Mouse (Mus musculus) ES-E14 (cell line): ENCODE results near the gene Tdrd3. TPM values are rescaled to one million over a fixed set of nuclear protein-coding genes. Genes with fewer than 3 reads are reported as not detected.
A peak's percentile ranks its signal among the peaks of the same experiment; 100 is the strongest.

Experiments
- DNase-seq: peaks from one replicate; pipeline ENCODE4 v3.0.0-alpha.2; 2013; ENCODE audit warnings: low read depth, low spot score
- H3K27ac ChIP-seq: 2 replicates; pipeline ENCODE4 v1.5.1; 2012; ENCODE audit warnings: low read depth, mild to moderate bottlenecking, low read length, moderate library complexity, mixed read lengths; ENCODE audit not compliant: poor library complexity, insufficient read depth, severe bottlenecking
- H3K36me3 ChIP-seq: 2 replicates; pipeline ENCODE4 v1.6.1; 2012; ENCODE audit warnings: mild to moderate bottlenecking, low read length, moderate library complexity, mixed read lengths; ENCODE audit not compliant: control insufficient read depth, poor library complexity, insufficient read depth, severe bottlenecking
- H3K4me1 ChIP-seq, 2 experiments: fragments of 150-350 bp in 1 of 2; sonication (generic) in 1 of 2; 2 replicates each; pipeline ENCODE4 v1.6.1; 2012; ENCODE audit warnings: low read length in 2 of 2, mild to moderate bottlenecking in 1 of 2, mixed read lengths in 1 of 2; ENCODE audit not compliant: control insufficient read depth in 2 of 2, insufficient read depth in 2 of 2, poor library complexity in 1 of 2
- H3K4me3 ChIP-seq, 2 experiments: fragments of 150-350 bp in 1 of 2; sonication (generic) in 1 of 2; 2 replicates each; pipeline ENCODE4 v1.5.1; 2012; ENCODE audit warnings: low read length in 2 of 2, low read depth in 1 of 2, mild to moderate bottlenecking in 1 of 2, mixed read lengths in 1 of 2; ENCODE audit not compliant: insufficient read depth in 1 of 2, poor library complexity in 1 of 2, severe bottlenecking in 1 of 2
- H3K9ac ChIP-seq: 2 replicates; pipeline ENCODE4 v1.6.1; 2012; ENCODE audit warnings: low read depth, mild to moderate bottlenecking, low read length, mixed read lengths; ENCODE audit not compliant: poor library complexity, insufficient read depth, severe bottlenecking
- H3K9me3 ChIP-seq: fragments of 150-350 bp; sonication (generic); 2 replicates; pipeline ENCODE4 v1.6.1; 2012; ENCODE audit warnings: low read depth, mild to moderate bottlenecking, low read length; ENCODE audit not compliant: control insufficient read depth, insufficient read depth
- CHD2 ChIP-seq: IDR thresholded peaks from 2 replicates; pipeline ENCODE4 v1.6.1; 2014; ENCODE audit warnings: mild to moderate bottlenecking, low read depth, low read length, inconsistent platforms
- HCFC1 ChIP-seq: IDR thresholded peaks from 2 replicates; pipeline ENCODE4 v1.6.1; 2012; ENCODE audit warnings: low read length, inconsistent platforms, borderline replicate concordance; ENCODE audit not compliant: insufficient read depth
- MAFK ChIP-seq: IDR thresholded peaks from 2 replicates; pipeline ENCODE4 v1.6.1; 2014; ENCODE audit warnings: mild to moderate bottlenecking, low read depth, low read length, inconsistent platforms; ENCODE audit not compliant: insufficient read depth
- ZC3H11A ChIP-seq: IDR thresholded peaks from 2 replicates; pipeline ENCODE4 v1.6.1; 2012; ENCODE audit warnings: low read depth, mild to moderate bottlenecking, inconsistent platforms, low read length, borderline replicate concordance
- ZNF384 ChIP-seq: IDR thresholded peaks from 2 replicates; pipeline ENCODE4 v1.6.1; 2012; ENCODE audit warnings: low read depth, low read length, inconsistent platforms
- in situ Hi-C, 2 experiments: fragments of 600-800 bp; cut with MboI; formaldehyde crosslinking; loops; one replicate each; pipeline ENCODE4 v1.15.1; 2025; ENCODE audit warnings: low sequenced_read_pairs in 2 of 2, inconsistent platforms in 1 of 2; ENCODE audit not compliant: unreplicated experiment in 2 of 2
- total RNA-seq: library from RNA; depleted of rRNA; stranded (reverse); fragments of 300-350 nt; gene quantifications from 2 replicates; pipeline ENCODE4 v1.2.3, GENCODE M21; 2012; rRNA removed

Tdrd3 gene
- total RNA-seq, result 5.4 and 8.2 TPM in 2 replicates

GRCm38 (mm10) chr14:87415808-87416721 is at the start of gene Tdrd3:
Gene Tdrd3, plus strand, starts transcription at chr14:87416639.
- Histone ChIP-seq H3K4me3 (peak within 1 kb of the TSS; percentile 77 to 83), H3K36me3 (no peaks in the 10 kb centered on the region), H3K9ac (peak within 1 kb of the TSS; percentile 85), H3K9me3 (no peaks in the 10 kb centered on the region), H3K4me1 (no peaks in the 10 kb centered on the region; a peak in 1 of 4 replicates), H3K27ac (peak within 1 kb of the TSS; percentile 65)
- DNase-seq, result peak; percentile 70
- in situ Hi-C loops, result no loop called here
- TF ChIP-seq ZNF384, result peak; percentile 68; the same call in 1 of the 2 replicates
- TF ChIP-seq MAFK, result no peak

GRCm38 (mm10) chr14:87367169-87367568 is 49.3 kb upstream of the Tdrd3 start:
- TF ChIP-seq CHD2, result no peak
- TF ChIP-seq MAFK, result no peak
- TF ChIP-seq ZNF384, result no peak
- no peak for TF ChIP-seq ZC3H11A
- TF ChIP-seq HCFC1, result no peak
- no peak overlapping the region for H3K9ac ChIP-seq
- H3K9me3 ChIP-seq, result no peaks in the 10 kb centered on the region
- no peak for DNase-seq
- no peak overlapping the region for H3K27ac ChIP-seq
- no peaks in the 10 kb centered on the region for H3K36me3 ChIP-seq
- in situ Hi-C loops, result loop anchor here in 1 of 2 experiments (25.0 kb wide), 1 partner anchor 95 kb away; no protein-coding TSS in a partner anchor
- no peak overlapping the region for H3K4me3 ChIP-seq
- H3K4me1 ChIP-seq, result no peaks in the 10 kb centered on the region

- Histone ChIP-seq H3K4me3 (no peak overlapping the region), H3K36me3 (no peaks in the 10 kb centered on the region), H3K27ac (no peak overlapping the region), H3K9ac (no peak overlapping the region), H3K9me3 (no peaks in the 10 kb centered on the region), H3K4me1 (no peaks in the 10 kb centered on the region; a peak in 1 of 4 replicates)
- in situ Hi-C loops, result no loop called here
- DNase-seq, result no peak
- TF ChIP-seq ZC3H11A, result no peak
Observed at GRCm38 (mm10) chr14:87383041-87383440, 33.4 kb upstream of the Tdrd3 start.

GRCm38 (mm10) chr14:87384288-87385268 is 31.9 kb upstream of the Tdrd3 start:
- no peaks in the 10 kb centered on the region; a peak in 1 of 4 replicates for H3K4me1 ChIP-seq
- no peaks in the 10 kb centered on the region for H3K9me3 ChIP-seq
- TF ChIP-seq ZNF384 (peak; percentile 84), HCFC1 (no peak)
- no peak overlapping the region for H3K4me3 ChIP-seq
- no peak overlapping the region for H3K9ac ChIP-seq
- no peak for DNase-seq
- no peaks in the 10 kb centered on the region for H3K36me3 ChIP-seq
- H3K27ac ChIP-seq, result peak overlapping the region; percentile 40
- in situ Hi-C loops, result no loop called here
